Mouse (Mus musculus): ENCODE results near the gene 2010111I01Rik.
A peak's percentile ranks its signal among the peaks of the same experiment; 100 is the strongest.

The 2010111I01Rik gene

GRCm38 (mm10) chr13:63260753-63261631 is 296.3 kb downstream of the 2010111I01Rik start:
- DNase-seq (ENCODE audit: low read depth, low spot score), result peak; percentile 67

- DNase-seq (ENCODE audit: low read depth, low spot score), result no peak
Measured at GRCm38 (mm10) chr13:63261676-63262075, 297.0 kb downstream of the 2010111I01Rik start.

GRCm38 (mm10) chr13:63262168-63262957 is 297.7 kb downstream of the 2010111I01Rik start:
- no peak for DNase-seq (ENCODE audit: low read depth, low spot score)

- no peak for DNase-seq (ENCODE audit: low read depth, low spot score)
Measured at GRCm38 (mm10) chr13:63268371-63268770, 303.7 kb downstream of the 2010111I01Rik start.

- no peak for DNase-seq (ENCODE audit: low read depth, low spot score)
Measured at GRCm38 (mm10) chr13:63268776-63269175, 304.1 kb downstream of the 2010111I01Rik start.

GRCm38 (mm10) chr13:63270191-63270590 is 305.5 kb downstream of the 2010111I01Rik start:
- DNase-seq (ENCODE audit: low read depth, low spot score), result no peak

GRCm38 (mm10) chr13:63272017-63272601 is 307.4 kb downstream of the 2010111I01Rik start:
- DNase-seq (ENCODE audit: low read depth, low spot score), result no peak

GRCm38 (mm10) chr13:63272602-63273229 is 308.0 kb downstream of the 2010111I01Rik start:
- DNase-seq (ENCODE audit: low read depth, low spot score), result no peak

GRCm38 (mm10) chr13:63273859-63274258 is 309.2 kb downstream of the 2010111I01Rik start:
- no peak for DNase-seq (ENCODE audit: low read depth, low spot score)

- DNase-seq (ENCODE audit: low read depth, low spot score), result peak; percentile 54
Measured at GRCm38 (mm10) chr13:63274488-63275166, 309.9 kb downstream of the 2010111I01Rik start.

- no peak for DNase-seq (ENCODE audit: low read depth, low spot score)
Measured at GRCm38 (mm10) chr13:63276389-63276788, 311.7 kb downstream of the 2010111I01Rik start.

GRCm38 (mm10) chr13:63277316-63277715 is 312.6 kb downstream of the 2010111I01Rik start:
- no peak for DNase-seq (ENCODE audit: low read depth, low spot score)

GRCm38 (mm10) chr13:63278141-63278631 is 313.5 kb downstream of the 2010111I01Rik start:
- no peak for DNase-seq (ENCODE audit: low read depth, low spot score)

- no peak for DNase-seq (ENCODE audit: low read depth, low spot score)
Measured at GRCm38 (mm10) chr13:63278796-63279475, 314.2 kb downstream of the 2010111I01Rik start.

- DNase-seq (ENCODE audit: low read depth, low spot score), result no peak
Measured at GRCm38 (mm10) chr13:63279807-63280206, 315.1 kb downstream of the 2010111I01Rik start.

- DNase-seq (ENCODE audit: low read depth, low spot score), result no peak
Measured at GRCm38 (mm10) chr13:63280344-63280743, 315.7 kb downstream of the 2010111I01Rik start.

GRCm38 (mm10) chr13:63281206-63281605 is 316.5 kb downstream of the 2010111I01Rik start:
- DNase-seq (ENCODE audit: low read depth, low spot score), result no peak

GRCm38 (mm10) chr13:63283236-63283635 is 318.5 kb downstream of the 2010111I01Rik start:
- no peak for DNase-seq (ENCODE audit: low read depth, low spot score)

- no peak for DNase-seq (ENCODE audit: low read depth, low spot score)
Measured at GRCm38 (mm10) chr13:63284748-63285147, 320.1 kb downstream of the 2010111I01Rik start.

GRCm38 (mm10) chr13:63286483-63287102 is 321.9 kb downstream of the 2010111I01Rik start:
- DNase-seq (ENCODE audit: low read depth, low spot score), result no peak
